Mouse (Mus musculus) frontal cortex, postnatal 25 days (tissue): Measurements from ENCODE around the gene Akap13.
A peak's percentile ranks its signal among the peaks of the same experiment; 100 is the strongest.
"Not testable (repeated sequence)": the region's sequence is repeated elsewhere in the genome, so short reads cannot be mapped to it uniquely, and the experiment has no call there.

Experiments used
- DNase-seq, 2 experiments: peaks; one replicate each; pipeline ENCODE4 v3.0.0; 2022; ENCODE audit warnings: low spot score in 2 of 2

Akap13 gene

GRCm38 (mm10) chr7:75760661-75761319 is 305.5 kb downstream of the Akap13 start:
- DNase-seq = not testable (repeated sequence)

- DNase-seq = not testable (repeated sequence)
Measured at GRCm38 (mm10) chr7:75762225-75762624, 306.9 kb downstream of the Akap13 start.

GRCm38 (mm10) chr7:75767080-75767769 is 311.9 kb downstream of the Akap13 start:
- DNase-seq = not testable (repeated sequence)

- DNase-seq = no peak
Measured at GRCm38 (mm10) chr7:75768169-75768568, 312.8 kb downstream of the Akap13 start.

- DNase-seq = no peak
Measured at GRCm38 (mm10) chr7:75769909-75770308, 314.6 kb downstream of the Akap13 start.

- not testable (repeated sequence) for DNase-seq
Measured at GRCm38 (mm10) chr7:75774095-75775078, 319.1 kb downstream of the Akap13 start.

GRCm38 (mm10) chr7:75778053-75778452 is 322.7 kb downstream of the Akap13 start:
- no peak for DNase-seq

- no peak for DNase-seq
Measured at GRCm38 (mm10) chr7:75780812-75781211, 325.5 kb downstream of the Akap13 start.

- DNase-seq = no peak
Measured at GRCm38 (mm10) chr7:75781298-75781947, 326.1 kb downstream of the Akap13 start.

GRCm38 (mm10) chr7:75781948-75782722 is 326.8 kb downstream of the Akap13 start:
- peak; percentile 51 to 73 for DNase-seq

- DNase-seq = no peak
Measured at GRCm38 (mm10) chr7:75782723-75783011, 327.3 kb downstream of the Akap13 start.

GRCm38 (mm10) chr7:75785388-75786328 is 330.3 kb downstream of the Akap13 start:
- no peak for DNase-seq

- no peak for DNase-seq
Measured at GRCm38 (mm10) chr7:75786812-75787211, 331.5 kb downstream of the Akap13 start.

GRCm38 (mm10) chr7:75787371-75787770 is 332.0 kb downstream of the Akap13 start:
- no peak for DNase-seq

GRCm38 (mm10) chr7:75788069-75788800 is 332.9 kb downstream of the Akap13 start:
- DNase-seq = not testable (repeated sequence)

- DNase-seq = not testable (repeated sequence)
Measured at GRCm38 (mm10) chr7:75788801-75789135, 333.4 kb downstream of the Akap13 start.

GRCm38 (mm10) chr7:75789746-75790145 is 334.4 kb downstream of the Akap13 start:
- no peak for DNase-seq

GRCm38 (mm10) chr7:75791092-75791837 is 335.9 kb downstream of the Akap13 start:
- not testable (repeated sequence) for DNase-seq

- no peak for DNase-seq
Measured at GRCm38 (mm10) chr7:75793091-75793490, 337.8 kb downstream of the Akap13 start.
